Mouse (Mus musculus) neural tube, embryonic 12.5 days (tissue): Measurements from ENCODE around the gene Parp4. TPM values are rescaled to one million over a fixed set of nuclear protein-coding genes. Genes with fewer than 3 reads are reported as not detected.

Experiments
- ATAC-seq: fragments of 200-750 bp; cut with Nextera tagmentation; 2 replicates; pipeline ENCODE4 v1.8.0; 2017; ENCODE audit warnings: low read depth, mild to moderate bottlenecking, moderate TSS enrichment, moderate library complexity; ENCODE audit not compliant: low FRiP score
- H3K27ac ChIP-seq: fragments of 300-500 bp; sonication (generic); 2 replicates; pipeline ENCODE4 v1.5.1; 2016
- H3K27me3 ChIP-seq: fragments of 300-500 bp; sonication (generic); replicated peaks from 2 replicates; pipeline ENCODE4 v1.6.1; 2016; ENCODE audit warnings: mild to moderate bottlenecking
- H3K36me3 ChIP-seq: fragments of 300-500 bp; sonication (generic); 2 replicates; pipeline ENCODE4 v1.6.1; 2016; ENCODE audit warnings: mild to moderate bottlenecking
- H3K4me1 ChIP-seq: fragments of 300-500 bp; sonication (generic); 2 replicates; pipeline ENCODE4 v1.6.1; 2016
- H3K4me2 ChIP-seq: fragments of 300-500 bp; sonication (generic); replicated peaks from 2 replicates; pipeline ENCODE4 v1.6.1; 2016; ENCODE audit warnings: mild to moderate bottlenecking
- H3K4me3 ChIP-seq: fragments of 300-500 bp; sonication (generic); 2 replicates; pipeline ENCODE4 v1.5.1; 2016
- H3K9ac ChIP-seq: fragments of 300-500 bp; sonication (generic); 2 replicates; pipeline ENCODE4 v1.6.1; 2016; ENCODE audit warnings: mild to moderate bottlenecking
- H3K9me3 ChIP-seq: fragments of 300-500 bp; sonication (generic); 2 replicates; pipeline ENCODE4 v1.6.1; 2016; ENCODE audit warnings: mild to moderate bottlenecking
- WGBS: fragments of 180-500 bp; shearing (Covaris S2); methylation state at CpG from one replicate; pipeline ENCODE4 v1.1.7; 2016; 5-methylcytosine and 5-hydroxymethylcytosine counted together
- polyA plus RNA-seq: library from polyadenylated mRNA; unstranded; fragments of >200 nt; fragmentation: Nextera tagmentation; extraction: Ambion mirVana; gene quantifications from 2 replicates; pipeline ENCODE4 v1.2.1, GENCODE M21; 2016

Parp4 gene
- polyA plus RNA-seq, 1 experiment from 2014 or later = 1.3 TPM

DNA sequence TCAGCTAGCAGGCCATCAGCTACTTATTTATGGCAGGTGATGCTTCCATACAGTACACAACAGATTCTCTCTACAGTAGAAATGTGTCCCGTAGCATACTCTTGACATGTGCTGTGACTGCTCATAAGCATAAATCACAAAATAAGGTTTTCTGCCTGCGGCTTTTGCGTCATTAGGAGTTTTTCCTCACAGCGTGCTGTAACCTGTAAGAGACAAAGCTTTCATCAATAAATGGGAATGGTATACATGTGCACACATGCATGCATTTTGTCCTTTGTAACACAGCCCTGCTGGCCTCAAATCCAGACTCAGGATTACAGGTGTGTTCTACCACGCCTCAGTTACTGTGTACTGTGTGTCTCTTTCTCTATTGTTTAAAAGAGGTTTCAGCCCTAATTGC is 122.4 kb downstream of the Parp4 start:
- Histone ChIP-seq H3K27me3 (no peaks in the 10 kb centered on the region), H3K4me3 (no peak overlapping the region), H3K27ac (no peak overlapping the region), H3K9me3 (no peaks in the 10 kb centered on the region), H3K9ac (no peak overlapping the region), H3K36me3 (peaks cover 72% of the 10 kb centered on the region), H3K4me1 (no peaks in the 10 kb centered on the region), H3K4me2 (no peak overlapping the region)
- WGBS = 90% methylated on average over 5 of the region's 5 CpGs
- ATAC-seq = no peak

DNA sequence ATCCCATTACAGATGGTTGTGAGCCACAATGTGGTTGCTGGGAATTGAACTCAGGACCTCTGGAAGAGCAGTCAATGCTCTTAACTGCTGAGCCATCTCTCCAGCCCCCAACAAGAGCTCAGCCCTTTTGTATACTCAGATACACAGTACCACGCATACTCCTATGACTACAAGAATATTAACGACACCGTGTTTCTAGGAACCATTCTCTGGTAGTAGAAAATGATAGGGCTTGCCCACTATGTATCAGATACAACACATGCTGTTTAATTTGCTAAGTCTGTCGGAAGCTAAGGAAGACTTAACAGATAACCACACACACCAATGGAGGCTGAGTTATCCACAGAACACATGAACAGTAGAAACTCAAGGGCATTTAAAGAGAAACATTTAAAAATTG is 127.2 kb downstream of the Parp4 start:
- Histone ChIP-seq H3K36me3 (peaks cover 28% of the 10 kb centered on the region), H3K27me3 (no peaks in the 10 kb centered on the region), H3K9ac (no peak overlapping the region), H3K27ac (no peak overlapping the region), H3K9me3 (no peaks in the 10 kb centered on the region), H3K4me2 (no peak overlapping the region), H3K4me1 (no peaks in the 10 kb centered on the region), H3K4me3 (no peak overlapping the region)
- ATAC-seq = no peak
- 95% methylated on average over 4 of the region's 4 CpGs for WGBS

DNA sequence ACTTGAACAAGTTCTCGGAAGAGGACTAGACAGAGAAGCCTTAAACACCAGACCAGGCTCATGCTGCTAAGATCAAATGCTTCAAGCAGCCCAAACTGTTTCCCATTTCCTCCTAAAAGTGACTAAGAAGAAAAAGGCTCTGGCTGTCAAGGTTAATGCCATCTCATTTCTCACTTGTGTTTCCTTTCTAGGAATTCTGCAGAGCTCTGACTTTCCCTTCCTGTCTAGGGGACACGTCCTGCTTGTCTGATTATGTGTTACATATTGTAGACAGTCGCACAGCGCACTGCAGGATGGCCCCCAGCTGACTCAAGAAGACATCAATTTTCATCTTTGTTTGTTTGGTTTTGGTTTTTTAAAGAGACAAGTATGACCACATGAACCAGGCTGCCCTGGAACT is 130.3 kb downstream of the Parp4 start:
- H3K27me3 ChIP-seq = no peaks in the 10 kb centered on the region
- no peak overlapping the region for H3K4me3 ChIP-seq
- no peak overlapping the region for H3K27ac ChIP-seq
- no peak overlapping the region for H3K4me2 ChIP-seq
- no peak overlapping the region for H3K9ac ChIP-seq
- H3K4me1 ChIP-seq = no peaks in the 10 kb centered on the region
- ATAC-seq = no peak
- WGBS = 75% methylated on average over 4 of the region's 4 CpGs
- peaks cover 6% of the 10 kb centered on the region for H3K36me3 ChIP-seq
- no peaks in the 10 kb centered on the region for H3K9me3 ChIP-seq

Other genes starting within 250 kb of the Parp4 start
- gene Atp12a, start 210.6 kb upstream of the Parp4 start, polyA plus RNA-seq = not detected in 2 replicates
- 1.4 and 1.5 TPM in 2 replicates for gene Rnf17, start 173.0 kb upstream of the Parp4 start, polyA plus RNA-seq
- 12.6 and 16.7 TPM in 2 replicates for gene Cenpj, start 194 bp upstream of the Parp4 start, polyA plus RNA-seq
- gene Mphosph8, start 92.6 kb downstream of the Parp4 start, polyA plus RNA-seq = 36.5 and 46.2 TPM in 2 replicates
- 46.1 and 47.2 TPM in 2 replicates for gene Pspc1, start 202.7 kb downstream of the Parp4 start, polyA plus RNA-seq
- gene Zmym5, start 236.1 kb downstream of the Parp4 start, polyA plus RNA-seq = 33.3 and 36.3 TPM in 2 replicates